Mouse (Mus musculus): Measurements from ENCODE around the gene Snx4. TPM values are rescaled to one million over a fixed set of nuclear protein-coding genes. Genes with fewer than 3 reads are reported as not detected.

The Snx4 gene
- polyA plus RNA-seq, 1 experiment, result 10.6 TPM

DNA sequence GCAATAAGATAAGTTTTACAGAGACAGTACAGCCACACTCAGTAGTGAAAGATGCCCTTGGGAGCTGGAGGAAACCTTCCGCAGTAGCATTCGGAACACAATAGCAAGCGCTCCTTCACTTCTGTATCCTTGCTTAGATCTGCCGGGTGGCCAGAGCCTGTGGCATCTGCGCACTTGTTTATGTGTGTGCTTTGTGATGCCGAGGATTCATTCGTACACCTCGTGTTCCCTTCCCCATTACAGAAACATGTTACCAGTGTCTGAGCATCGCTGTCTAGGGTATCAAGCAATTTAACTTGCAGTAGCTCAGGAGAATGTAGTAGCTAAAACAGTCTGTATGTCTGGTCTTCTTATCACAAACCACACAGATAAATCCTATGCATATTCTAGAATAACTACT, 44.1 kb downstream of the Snx4 start:
- Histone ChIP-seq H3K27me3 (ENCODE audit: control insufficient read depth, insufficient read depth, low read length) (no peaks in the 10 kb centered on the region), H3K4me3 (ENCODE audit: control insufficient read depth, low read depth, low read length) (no peak overlapping the region), H3K36me3 (ENCODE audit: control insufficient read depth, insufficient read depth, low read length) (peaks cover 4% of the 10 kb centered on the region), H3K27ac (ENCODE audit: control insufficient read depth, insufficient read depth, low read depth, low read length) (no peak overlapping the region), H3K4me1 (ENCODE audit: control insufficient read depth, insufficient read depth, low read length) (no peaks in the 10 kb centered on the region)
- TF ChIP-seq CTCF (IDR thresholded peaks at IDR 0.05; ENCODE audit: control insufficient read depth, insufficient read depth, insufficient replicate concordance, low read depth, low read length) (no peak), POLR2A (IDR thresholded peaks at IDR 0.05; ENCODE audit: control insufficient read depth, low read depth, low read length) (no peak)

DNA sequence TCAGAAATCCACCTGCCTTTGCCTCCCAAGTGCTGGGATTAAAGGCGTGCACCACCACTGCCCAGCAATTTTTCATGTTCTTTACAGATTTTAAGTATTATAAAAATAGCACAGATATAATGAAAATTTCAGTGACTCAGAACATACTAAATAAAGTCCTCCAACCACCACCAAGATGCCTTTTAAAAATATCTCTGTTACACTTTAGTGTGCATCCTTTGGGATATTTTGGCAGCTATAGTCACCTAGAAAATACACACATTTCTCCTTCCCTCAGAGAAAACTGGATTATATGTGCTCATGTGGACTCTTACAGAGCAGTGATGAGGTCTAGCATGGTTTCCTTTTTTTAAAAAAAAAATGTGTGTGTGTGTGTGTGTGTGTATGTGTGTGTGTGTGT, 46.3 kb downstream of the Snx4 start:
- peaks cover 3% of the 10 kb centered on the region; the same call in 1 of the 2 replicates for H3K36me3 ChIP-seq (ENCODE audit: control insufficient read depth, insufficient read depth, low read length)
- H3K27me3 ChIP-seq (ENCODE audit: control insufficient read depth, insufficient read depth, low read length), result no peaks in the 10 kb centered on the region
- no peak overlapping the region for H3K4me3 ChIP-seq (ENCODE audit: control insufficient read depth, low read depth, low read length)
- no peaks in the 10 kb centered on the region for H3K4me1 ChIP-seq (ENCODE audit: control insufficient read depth, insufficient read depth, low read length)
- no peak for TF ChIP-seq POLR2A (IDR thresholded peaks at IDR 0.05; ENCODE audit: control insufficient read depth, low read depth, low read length)
- TF ChIP-seq CTCF (IDR thresholded peaks at IDR 0.05; ENCODE audit: control insufficient read depth, insufficient read depth, insufficient replicate concordance, low read depth, low read length), result no peak
- no peak overlapping the region for H3K27ac ChIP-seq (ENCODE audit: control insufficient read depth, insufficient read depth, low read depth, low read length)

GRCm38 (mm10) chr16:33306633-33307070, 55.4 kb downstream of the Snx4 start:
- Histone ChIP-seq H3K4me1 (ENCODE audit: control insufficient read depth, insufficient read depth, low read length) (no peaks in the 10 kb centered on the region), H3K4me3 (ENCODE audit: control insufficient read depth, low read depth, low read length) (no peak overlapping the region), H3K27me3 (ENCODE audit: control insufficient read depth, insufficient read depth, low read length) (no peaks in the 10 kb centered on the region), H3K27ac (ENCODE audit: control insufficient read depth, insufficient read depth, low read depth, low read length) (no peak overlapping the region), H3K36me3 (ENCODE audit: control insufficient read depth, insufficient read depth, low read length) (no peaks in the 10 kb centered on the region)
- peak; percentile 78; the same call in 1 of the 2 replicates for TF ChIP-seq CTCF (IDR thresholded peaks at IDR 0.05; ENCODE audit: control insufficient read depth, insufficient read depth, insufficient replicate concordance, low read depth, low read length)
- no peak for TF ChIP-seq POLR2A (IDR thresholded peaks at IDR 0.05; ENCODE audit: control insufficient read depth, low read depth, low read length)

- no peaks in the 10 kb centered on the region for H3K4me1 ChIP-seq (ENCODE audit: control insufficient read depth, insufficient read depth, low read length)
- no peak overlapping the region for H3K27ac ChIP-seq (ENCODE audit: control insufficient read depth, insufficient read depth, low read depth, low read length)
- no peaks in the 10 kb centered on the region for H3K27me3 ChIP-seq (ENCODE audit: control insufficient read depth, insufficient read depth, low read length)
- H3K4me3 ChIP-seq (ENCODE audit: control insufficient read depth, low read depth, low read length), result no peak overlapping the region
- H3K36me3 ChIP-seq (ENCODE audit: control insufficient read depth, insufficient read depth, low read length), result no peaks in the 10 kb centered on the region
- TF ChIP-seq POLR2A (IDR thresholded peaks at IDR 0.05; ENCODE audit: control insufficient read depth, low read depth, low read length) (no peak), CTCF (IDR thresholded peaks at IDR 0.05; ENCODE audit: control insufficient read depth, insufficient read depth, insufficient replicate concordance, low read depth, low read length) (no peak)
These were observed 56.5 kb downstream of the Snx4 start for GRCm38 (mm10) chr16:33307761-33308160.

GRCm38 (mm10) chr16:33309066-33309465, 57.8 kb downstream of the Snx4 start:
- H3K27ac ChIP-seq (ENCODE audit: control insufficient read depth, insufficient read depth, low read depth, low read length), result no peak overlapping the region
- H3K4me3 ChIP-seq (ENCODE audit: control insufficient read depth, low read depth, low read length), result no peak overlapping the region
- TF ChIP-seq POLR2A (IDR thresholded peaks at IDR 0.05; ENCODE audit: control insufficient read depth, low read depth, low read length) (no peak), CTCF (IDR thresholded peaks at IDR 0.05; ENCODE audit: control insufficient read depth, insufficient read depth, insufficient replicate concordance, low read depth, low read length) (no peak)
- H3K27me3 ChIP-seq (ENCODE audit: control insufficient read depth, insufficient read depth, low read length), result no peaks in the 10 kb centered on the region
- H3K4me1 ChIP-seq (ENCODE audit: control insufficient read depth, insufficient read depth, low read length), result no peaks in the 10 kb centered on the region
- H3K36me3 ChIP-seq (ENCODE audit: control insufficient read depth, insufficient read depth, low read length), result no peaks in the 10 kb centered on the region

GRCm38 (mm10) chr16:33315611-33316010, 64.4 kb downstream of the Snx4 start:
- Histone ChIP-seq H3K36me3 (ENCODE audit: control insufficient read depth, insufficient read depth, low read length) (no peaks in the 10 kb centered on the region), H3K27me3 (ENCODE audit: control insufficient read depth, insufficient read depth, low read length) (no peaks in the 10 kb centered on the region), H3K4me1 (ENCODE audit: control insufficient read depth, insufficient read depth, low read length) (no peaks in the 10 kb centered on the region), H3K27ac (ENCODE audit: control insufficient read depth, insufficient read depth, low read depth, low read length) (no peak overlapping the region), H3K4me3 (ENCODE audit: control insufficient read depth, low read depth, low read length) (no peak overlapping the region)
- no peak for TF ChIP-seq CTCF (IDR thresholded peaks at IDR 0.05; ENCODE audit: control insufficient read depth, insufficient read depth, insufficient replicate concordance, low read depth, low read length)
- TF ChIP-seq POLR2A (IDR thresholded peaks at IDR 0.05; ENCODE audit: control insufficient read depth, low read depth, low read length), result no peak

GRCm38 (mm10) chr16:33317646-33318045, 66.4 kb downstream of the Snx4 start:
- no peaks in the 10 kb centered on the region; the same call in 1 of the 2 replicates for H3K4me1 ChIP-seq (ENCODE audit: control insufficient read depth, insufficient read depth, low read length)
- no peaks in the 10 kb centered on the region for H3K36me3 ChIP-seq (ENCODE audit: control insufficient read depth, insufficient read depth, low read length)
- no peak overlapping the region for H3K27ac ChIP-seq (ENCODE audit: control insufficient read depth, insufficient read depth, low read depth, low read length)
- H3K27me3 ChIP-seq (ENCODE audit: control insufficient read depth, insufficient read depth, low read length), result no peaks in the 10 kb centered on the region
- H3K4me3 ChIP-seq (ENCODE audit: control insufficient read depth, low read depth, low read length), result no peak overlapping the region
- TF ChIP-seq POLR2A (IDR thresholded peaks at IDR 0.05; ENCODE audit: control insufficient read depth, low read depth, low read length), result no peak
- no peak; the same call in 1 of the 2 replicates for TF ChIP-seq CTCF (IDR thresholded peaks at IDR 0.05; ENCODE audit: control insufficient read depth, insufficient read depth, insufficient replicate concordance, low read depth, low read length)

DNA sequence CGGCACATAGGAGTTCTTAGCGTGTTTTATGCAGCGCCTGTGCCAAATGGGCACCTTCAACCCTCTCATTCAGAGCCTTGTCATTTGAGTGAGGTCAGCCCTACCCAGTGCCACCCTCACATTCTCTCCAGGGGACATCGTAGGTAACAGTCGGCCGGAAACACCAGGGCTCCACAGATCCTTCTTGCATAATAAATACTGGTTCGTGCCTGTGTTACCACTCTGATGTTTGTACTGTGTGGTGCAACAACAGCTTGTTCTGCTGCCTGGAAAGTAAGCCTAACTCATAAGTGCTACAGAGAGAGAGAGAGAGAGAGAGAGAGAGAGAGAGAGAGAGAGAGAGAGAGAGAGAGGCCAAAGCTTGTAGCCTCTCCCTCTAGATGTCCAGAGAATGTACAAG, 66.8 kb downstream of the Snx4 start:
- Histone ChIP-seq H3K36me3 (ENCODE audit: control insufficient read depth, insufficient read depth, low read length) (no peaks in the 10 kb centered on the region), H3K4me3 (ENCODE audit: control insufficient read depth, low read depth, low read length) (no peak overlapping the region), H3K27ac (ENCODE audit: control insufficient read depth, insufficient read depth, low read depth, low read length) (no peak overlapping the region), H3K27me3 (ENCODE audit: control insufficient read depth, insufficient read depth, low read length) (no peaks in the 10 kb centered on the region), H3K4me1 (ENCODE audit: control insufficient read depth, insufficient read depth, low read length) (no peaks in the 10 kb centered on the region; the same call in 1 of the 2 replicates)
- TF ChIP-seq POLR2A (IDR thresholded peaks at IDR 0.05; ENCODE audit: control insufficient read depth, low read depth, low read length) (no peak), CTCF (IDR thresholded peaks at IDR 0.05; ENCODE audit: control insufficient read depth, insufficient read depth, insufficient replicate concordance, low read depth, low read length) (no peak)
